Mouse (Mus musculus) myocyte (in vitro differentiated cells): ENCODE data around the gene Upb1.

Source experiments
- CEBPB ChIP-seq: IDR thresholded peaks from 2 replicates; pipeline ENCODE4 v1.6.1; 2011; ENCODE audit warnings: mild to moderate bottlenecking, moderate library complexity; ENCODE audit not compliant: poor library complexity, insufficient read depth, severe bottlenecking
- POLR2A ChIP-seq: IDR thresholded peaks from one replicate; pipeline ENCODE4 v1.6.1; 2011; ENCODE audit warnings: low read depth, mild to moderate bottlenecking, control low read depth, moderate library complexity; ENCODE audit not compliant: insufficient read length
- POLR2AphosphoS2 ChIP-seq: IDR thresholded peaks from one replicate; pipeline ENCODE4 v1.6.1; 2011; ENCODE audit warnings: low read depth, control low read depth; ENCODE audit not compliant: insufficient read length
- SRF ChIP-seq: IDR thresholded peaks from one replicate; pipeline ENCODE4 v1.6.1; 2011; ENCODE audit warnings: low read depth; ENCODE audit not compliant: control insufficient read depth, insufficient read length

- TF ChIP-seq SRF = no peak
- TF ChIP-seq POLR2AphosphoS2 = no peak
- no peak for TF ChIP-seq POLR2A
- TF ChIP-seq CEBPB = no peak
Measured at GRCm38 (mm10) chr10:75477034-75477433, 76.1 kb downstream of the Upb1 start.
